Mouse (Mus musculus): ENCODE measurements around the gene Arsb.

- TF ChIP-seq MAX (IDR thresholded peaks at IDR 0.05) (no peak), CTCF (IDR thresholded peaks at IDR 0.05; ENCODE audit: control insufficient read depth, insufficient read depth, insufficient read length) (no peak), CEBPB (IDR thresholded peaks at IDR 0.05; ENCODE audit: low read depth) (no peak)
These were observed 66.2 kb downstream of the Arsb start for GRCm38 (mm10) chr13:93837481-93838225.
